Mouse (Mus musculus) stomach, postnatal 0 days (tissue): ENCODE data around the gene Fubp3.

ENCODE experiments used
- CTCF ChIP-seq: IDR thresholded peaks from 2 replicates; pipeline ENCODE4 v1.5.1; 2016; ENCODE audit warnings: antibody characterized with exemption, low read depth, mild to moderate bottlenecking, moderate library complexity
- EP300 ChIP-seq: optimal IDR thresholded peaks from 2 replicates; pipeline ENCODE3; 2016; ENCODE audit warnings: antibody characterized with exemption

DNA sequence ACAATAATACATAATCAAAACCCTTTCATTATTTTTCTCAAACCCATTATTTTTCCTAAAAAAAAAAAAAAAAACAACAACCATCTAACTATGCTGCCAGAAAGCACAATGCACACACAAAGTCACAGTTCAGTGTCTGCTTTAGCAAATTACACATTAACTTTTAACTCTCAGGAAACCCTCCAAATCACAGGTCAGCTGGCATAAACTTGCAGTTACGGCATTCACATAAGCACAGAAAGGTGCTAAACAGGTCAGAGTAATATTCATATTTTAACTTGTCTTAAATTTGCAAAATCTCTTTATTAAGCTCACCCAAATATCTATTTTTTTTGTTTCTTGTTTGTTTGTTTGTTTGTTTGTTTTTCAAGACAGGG, 91.3 kb downstream of the Fubp3 start:
- TF ChIP-seq EP300 = no peak
- TF ChIP-seq CTCF = no peak
